Mouse (Mus musculus) intestine, embryonic 15.5 days (tissue): ENCODE data around the gene Ces4a. TPM values are rescaled to one million over a fixed set of nuclear protein-coding genes. Genes with fewer than 3 reads are reported as not detected.

Source experiments
- ATAC-seq: fragments of 200-750 bp; cut with Nextera tagmentation; 2 replicates; pipeline ENCODE4 v1.8.0; 2017; ENCODE audit warnings: moderate TSS enrichment, moderate library complexity
- H3K27ac ChIP-seq: fragments of 300-500 bp; sonication (generic); 2 replicates; pipeline ENCODE4 v1.5.1; 2015; ENCODE audit warnings: mild to moderate bottlenecking, inconsistent platforms
- H3K27me3 ChIP-seq: fragments of 300-500 bp; sonication (generic); replicated peaks from 2 replicates; pipeline ENCODE4 v1.6.1; 2015; ENCODE audit warnings: inconsistent platforms
- H3K36me3 ChIP-seq: fragments of 300-500 bp; sonication (generic); 2 replicates; pipeline ENCODE4 v1.6.1; 2015; ENCODE audit warnings: inconsistent platforms
- H3K4me1 ChIP-seq: fragments of 300-500 bp; sonication (generic); replicated peaks from 2 replicates; pipeline ENCODE4 v1.6.1; 2015; ENCODE audit warnings: inconsistent platforms
- H3K4me2 ChIP-seq: fragments of 300-500 bp; sonication (generic); replicated peaks from 2 replicates; pipeline ENCODE4 v1.6.1; 2015; ENCODE audit warnings: mild to moderate bottlenecking, inconsistent platforms
- H3K4me3 ChIP-seq: fragments of 300-500 bp; sonication (generic); replicated peaks from 2 replicates; pipeline ENCODE4 v1.5.1; 2015; ENCODE audit warnings: inconsistent platforms
- H3K9ac ChIP-seq: fragments of 300-500 bp; sonication (generic); 2 replicates; pipeline ENCODE4 v1.6.1; 2015; ENCODE audit warnings: inconsistent platforms
- H3K9me3 ChIP-seq: fragments of 300-500 bp; sonication (generic); 2 replicates; pipeline ENCODE4 v1.6.1; 2016; ENCODE audit warnings: inconsistent platforms
- WGBS: fragments of 180-500 bp; shearing (Covaris S2); methylation state at CpG from one replicate; pipeline ENCODE4 v1.1.7; 2015; 5-methylcytosine and 5-hydroxymethylcytosine counted together
- polyA plus RNA-seq: library from polyadenylated mRNA; unstranded; fragments of >200 nt; fragmentation: Nextera tagmentation; extraction: Ambion mirVana; gene quantifications from 2 replicates; pipeline ENCODE4 v1.2.1, GENCODE M21; 2015

Gene Ces4a
- polyA plus RNA-seq, 1 experiment from 2014 or later = not detected

GRCm38 (mm10) chr8:105152623-105153398, 21.2 kb downstream of the Ces4a start:
- no peak overlapping the region for H3K27ac ChIP-seq
- 0 out of 2 replicates have a peak overlapping the region, but pooled peaks have one; percentile 1 for H3K9ac ChIP-seq
- peak overlapping the region; percentile 22 for H3K4me3 ChIP-seq
- H3K36me3 ChIP-seq = no peaks in the 10 kb centered on the region
- ATAC-seq = peak; percentile 87
- whole genome bisulfite sequencing = 4% methylated on average over 27 of the region's 27 CpGs
- H3K4me2 ChIP-seq = peak overlapping the region; percentile 58
- no peaks in the 10 kb centered on the region for H3K27me3 ChIP-seq
- peaks cover 7% of the 10 kb centered on the region for H3K4me1 ChIP-seq
- no peaks in the 10 kb centered on the region for H3K9me3 ChIP-seq

- no peaks in the 10 kb centered on the region for H3K27me3 ChIP-seq
- no peak overlapping the region for H3K4me2 ChIP-seq
- H3K4me3 ChIP-seq = no peak overlapping the region
- peaks cover 7% of the 10 kb centered on the region for H3K4me1 ChIP-seq
- no peak overlapping the region for H3K27ac ChIP-seq
- WGBS = 94% methylated on average over 5 of the region's 5 CpGs
- no peaks in the 10 kb centered on the region for H3K36me3 ChIP-seq
- no peak overlapping the region for H3K9ac ChIP-seq
- no peaks in the 10 kb centered on the region for H3K9me3 ChIP-seq
- no peak for ATAC-seq
Observed at GRCm38 (mm10) chr8:105154316-105154715, 22.7 kb downstream of the Ces4a start.

- ATAC-seq = no peak
- H3K9me3 ChIP-seq = no peaks in the 10 kb centered on the region
- H3K9ac ChIP-seq = no peak overlapping the region
- no peaks in the 10 kb centered on the region for H3K27me3 ChIP-seq
- no peak overlapping the region for H3K4me2 ChIP-seq
- H3K36me3 ChIP-seq = no peaks in the 10 kb centered on the region
- no peak overlapping the region for H3K27ac ChIP-seq
- 88% methylated on average over 6 of the region's 6 CpGs for WGBS
- H3K4me1 ChIP-seq = peaks cover 7% of the 10 kb centered on the region
- H3K4me3 ChIP-seq = no peak overlapping the region
Observed at GRCm38 (mm10) chr8:105155091-105155745, 23.6 kb downstream of the Ces4a start.

GRCm38 (mm10) chr8:105157555-105157954, 26.0 kb downstream of the Ces4a start:
- H3K9me3 ChIP-seq = no peaks in the 10 kb centered on the region
- ATAC-seq = no peak
- H3K36me3 ChIP-seq = no peaks in the 10 kb centered on the region
- peaks cover 7% of the 10 kb centered on the region for H3K4me1 ChIP-seq
- no peaks in the 10 kb centered on the region for H3K27me3 ChIP-seq
- H3K4me2 ChIP-seq = no peak overlapping the region
- no peak overlapping the region for H3K4me3 ChIP-seq
- H3K27ac ChIP-seq = no peak overlapping the region
- WGBS = 58% methylated on average over 10 of the region's 10 CpGs
- no peak overlapping the region for H3K9ac ChIP-seq

- H3K9ac ChIP-seq = no peak overlapping the region
- no peak for ATAC-seq
- H3K27ac ChIP-seq = no peak overlapping the region
- H3K4me1 ChIP-seq = 0 out of 2 replicates have a peak, but pooled peaks cover 2% of the 10 kb centered on the region
- H3K27me3 ChIP-seq = no peaks in the 10 kb centered on the region
- H3K9me3 ChIP-seq = no peaks in the 10 kb centered on the region
- H3K36me3 ChIP-seq = no peaks in the 10 kb centered on the region
- 69% methylated on average over 3 of the region's 3 CpGs for WGBS
- no peak overlapping the region for H3K4me3 ChIP-seq
- no peak overlapping the region for H3K4me2 ChIP-seq
Observed at GRCm38 (mm10) chr8:105158084-105158483, 26.5 kb downstream of the Ces4a start.

- Histone ChIP-seq H3K4me2 (no peak overlapping the region), H3K9me3 (no peaks in the 10 kb centered on the region), H3K4me3 (no peak overlapping the region), H3K36me3 (no peaks in the 10 kb centered on the region), H3K4me1 (no peaks in the 10 kb centered on the region; the same call in 1 of the 2 replicates), H3K27me3 (no peaks in the 10 kb centered on the region), H3K9ac (no peak overlapping the region), H3K27ac (no peak overlapping the region)
- 58% methylated on average over 3 of the region's 3 CpGs for WGBS
- ATAC-seq = no peak
Observed at GRCm38 (mm10) chr8:105161121-105161652, 29.6 kb downstream of the Ces4a start.

- H3K4me2 ChIP-seq = no peak overlapping the region
- no peak overlapping the region for H3K9ac ChIP-seq
- H3K4me1 ChIP-seq = no peaks in the 10 kb centered on the region; the same call in 1 of the 2 replicates
- no peaks in the 10 kb centered on the region for H3K9me3 ChIP-seq
- WGBS = 16% methylated on average over 6 of the region's 6 CpGs
- no peaks in the 10 kb centered on the region for H3K27me3 ChIP-seq
- H3K36me3 ChIP-seq = no peaks in the 10 kb centered on the region
- no peak overlapping the region for H3K4me3 ChIP-seq
- H3K27ac ChIP-seq = peak overlapping the region; percentile 15; the same call in 1 of the 2 replicates
- ATAC-seq = peak; percentile 67
Observed at GRCm38 (mm10) chr8:105164272-105164902, 32.8 kb downstream of the Ces4a start.

- no peaks in the 10 kb centered on the region; the same call in 1 of the 2 replicates for H3K4me1 ChIP-seq
Observed at GRCm38 (mm10) chr8:105165191-105165590, 33.6 kb downstream of the Ces4a start.

GRCm38 (mm10) chr8:105167116-105167515, 35.5 kb downstream of the Ces4a start:
- no peaks in the 10 kb centered on the region for H3K9me3 ChIP-seq
- H3K36me3 ChIP-seq = no peaks in the 10 kb centered on the region
- no peaks in the 10 kb centered on the region; the same call in 1 of the 2 replicates for H3K4me1 ChIP-seq
- no peak overlapping the region for H3K27ac ChIP-seq
- H3K4me2 ChIP-seq = no peak overlapping the region
- H3K27me3 ChIP-seq = no peaks in the 10 kb centered on the region
- no peak for ATAC-seq
- H3K9ac ChIP-seq = no peak overlapping the region
- H3K4me3 ChIP-seq = no peak overlapping the region
- WGBS = 73% methylated on average over 2 of the region's 2 CpGs

More at GRCm38 (mm10) chr8:105165191-105165590, 33.6 kb downstream of the Ces4a start:
- Histone ChIP-seq H3K9me3 (no peaks in the 10 kb centered on the region), H3K27me3 (no peaks in the 10 kb centered on the region), H3K36me3 (no peaks in the 10 kb centered on the region), H3K4me2 (no peak overlapping the region), H3K27ac (0 out of 2 replicates have a peak overlapping the region, but pooled peaks have one; percentile 15), H3K4me3 (no peak overlapping the region), H3K9ac (no peak overlapping the region)
- 88% methylated on average over 2 of the region's 2 CpGs for WGBS
- ATAC-seq = no peak

GRCm38 (mm10) chr8:105169582-105169981, 38.0 kb downstream of the Ces4a start:
- H3K36me3 ChIP-seq = no peaks in the 10 kb centered on the region
- H3K9ac ChIP-seq = no peak overlapping the region
- no peak overlapping the region for H3K27ac ChIP-seq
- H3K27me3 ChIP-seq = no peaks in the 10 kb centered on the region
- peaks cover 2% of the 10 kb centered on the region; the same call in 1 of the 2 replicates for H3K4me1 ChIP-seq
- no peak for ATAC-seq
- no peaks in the 10 kb centered on the region for H3K9me3 ChIP-seq
- H3K4me2 ChIP-seq = no peak overlapping the region
- 36% methylated on average over 3 of the region's 3 CpGs for WGBS
- H3K4me3 ChIP-seq = no peak overlapping the region

- Histone ChIP-seq H3K9ac (peak overlapping the region; percentile 95), H3K9me3 (no peaks in the 10 kb centered on the region), H3K27ac (peak overlapping the region; percentile 99), H3K36me3 (no peaks in the 10 kb centered on the region), H3K27me3 (no peaks in the 10 kb centered on the region), H3K4me2 (peak overlapping the region; percentile 64), H3K4me1 (peaks cover 2% of the 10 kb centered on the region; the same call in 1 of the 2 replicates), H3K4me3 (peak overlapping the region; percentile 89)
- WGBS = 1% methylated on average over 5 of the region's 5 CpGs
- peak; percentile 34 for ATAC-seq
Observed at GRCm38 (mm10) chr8:105170041-105170380, 38.4 kb downstream of the Ces4a start.
